Mouse (Mus musculus) c-Kit-positive CD71-positive TER-119-positive erythroid progenitor cells, embryonic 14.5 days (primary cell): Measurements from ENCODE around the gene Casq2.

Source experiments
- DNase-seq: peaks from one replicate; pipeline ENCODE4 v3.0.0-alpha.2; 2013; ENCODE audit warnings: low spot score

Casq2 gene

GRCm38 (mm10) chr3:102194291-102195051 is 108.3 kb downstream of the Casq2 start:
- DNase-seq: no peak

GRCm38 (mm10) chr3:102195762-102196161 is 109.5 kb downstream of the Casq2 start:
- no peak for DNase-seq
